Mouse (Mus musculus) small intestine, adult 2 months (tissue): ENCODE results near the gene Cd19. TPM values are rescaled to one million over a fixed set of nuclear protein-coding genes. Genes with fewer than 3 reads are reported as not detected.
A peak's percentile ranks its signal among the peaks of the same experiment; 100 is the strongest.

Experiments
- H3K27ac ChIP-seq: fragments of 200-500 bp; 2 replicates; pipeline ENCODE4 v1.5.1; 2012; ENCODE audit warnings: low read depth, low read length, control low read depth, inconsistent platforms; ENCODE audit not compliant: insufficient read depth
- H3K27me3 ChIP-seq: fragments of 200-500 bp; 2 replicates; pipeline ENCODE4 v1.6.1; 2012; ENCODE audit warnings: mild to moderate bottlenecking, moderate library complexity, low read length, inconsistent platforms; ENCODE audit not compliant: control insufficient read depth, insufficient read depth
- H3K36me3 ChIP-seq: fragments of 200-500 bp; 2 replicates; pipeline ENCODE4 v1.6.1; 2012; ENCODE audit warnings: mild to moderate bottlenecking, low read length, control low read depth, inconsistent platforms; ENCODE audit not compliant: control insufficient read depth, insufficient read depth
- H3K4me1 ChIP-seq: fragments of 200-500 bp; 2 replicates; pipeline ENCODE4 v1.6.1; 2012; ENCODE audit warnings: low read length, inconsistent platforms, mixed read lengths; ENCODE audit not compliant: control insufficient read depth, insufficient read depth, insufficient read length
- H3K4me3 ChIP-seq: fragments of 200-500 bp; 2 replicates; pipeline ENCODE4 v1.5.1; 2012; ENCODE audit warnings: low read depth, mild to moderate bottlenecking, control low read depth, inconsistent platforms, low read length, moderate library complexity
- CTCF ChIP-seq: fragments of 200-500 bp; IDR thresholded peaks from 2 replicates; pipeline ENCODE4 v1.5.1; 2012; ENCODE audit warnings: low read depth, mild to moderate bottlenecking, control low read depth, inconsistent platforms, low read length, moderate library complexity, mixed read lengths; ENCODE audit not compliant: insufficient replicate concordance, insufficient read length; ENCODE audit errors: extremely low read depth
- POLR2A ChIP-seq: fragments of 200-500 bp; IDR thresholded peaks from 2 replicates; pipeline ENCODE4 v1.6.1; 2012; ENCODE audit warnings: low read depth, mild to moderate bottlenecking, control low read depth, inconsistent platforms, low read length, moderate library complexity
- whole genome bisulfite sequencing: fragments of 180-500 bp; shearing (Covaris S2); methylation state at CpG from one replicate; pipeline ENCODE4 v1.1.7; 2018; 5-methylcytosine and 5-hydroxymethylcytosine counted together
- polyA plus RNA-seq: library from polyadenylated mRNA; depleted of rRNA; stranded (reverse); fragments of >200 nt; gene quantifications from 2 replicates; pipeline ENCODE4 v1.2.3, GENCODE M21; 2012

Cd19 gene
- polyA plus RNA-seq, 1 experiment = 8.0 TPM

GRCm38 (mm10) chr7:126448481-126448880 is 33.8 kb upstream of the Cd19 start:
- peaks cover 27% of the 10 kb centered on the region for H3K36me3 ChIP-seq
- no peaks in the 10 kb centered on the region for H3K27me3 ChIP-seq
- no peak for TF ChIP-seq CTCF
- no peak for TF ChIP-seq POLR2A
- no peak overlapping the region for H3K27ac ChIP-seq
- 89% methylated on average over 19 of the region's 19 CpGs for WGBS
- no peaks in the 10 kb centered on the region for H3K4me1 ChIP-seq
- H3K4me3 ChIP-seq = no peak overlapping the region

- no peak overlapping the region for H3K27ac ChIP-seq
- no peak overlapping the region for H3K4me3 ChIP-seq
- TF ChIP-seq POLR2A = no peak
- no peak for TF ChIP-seq CTCF
- H3K36me3 ChIP-seq = peaks cover 31% of the 10 kb centered on the region
- 95% methylated on average over 21 of the region's 21 CpGs for whole genome bisulfite sequencing
- H3K27me3 ChIP-seq = no peaks in the 10 kb centered on the region
- H3K4me1 ChIP-seq = no peaks in the 10 kb centered on the region
These were observed 31.5 kb upstream of the Cd19 start for GRCm38 (mm10) chr7:126446217-126446616.

- H3K4me3 ChIP-seq = no peak overlapping the region
These were observed 30.6 kb upstream of the Cd19 start for GRCm38 (mm10) chr7:126445104-126445815.

GRCm38 (mm10) chr7:126444536-126444935 is 29.8 kb upstream of the Cd19 start:
- WGBS = 94% methylated on average over 9 of the region's 9 CpGs
- H3K27ac ChIP-seq = no peak overlapping the region
- peaks cover 31% of the 10 kb centered on the region for H3K36me3 ChIP-seq
- H3K4me1 ChIP-seq = no peaks in the 10 kb centered on the region
- H3K27me3 ChIP-seq = no peaks in the 10 kb centered on the region
- TF ChIP-seq CTCF = no peak
- TF ChIP-seq POLR2A = no peak
- no peak overlapping the region for H3K4me3 ChIP-seq

More at GRCm38 (mm10) chr7:126445104-126445815, 30.6 kb upstream of the Cd19 start:
- Histone ChIP-seq H3K27me3 (no peaks in the 10 kb centered on the region), H3K27ac (no peak overlapping the region), H3K36me3 (peaks cover 31% of the 10 kb centered on the region), H3K4me1 (no peaks in the 10 kb centered on the region)
- 96% methylated on average over 15 of the region's 15 CpGs for WGBS
- no peak for TF ChIP-seq CTCF
- no peak for TF ChIP-seq POLR2A

- Histone ChIP-seq H3K4me1 (no peaks in the 10 kb centered on the region), H3K4me3 (no peak overlapping the region), H3K27me3 (no peaks in the 10 kb centered on the region), H3K36me3 (peaks cover 32% of the 10 kb centered on the region), H3K27ac (no peak overlapping the region)
- WGBS = 92% methylated on average over 10 of the region's 10 CpGs
- TF ChIP-seq CTCF (no peak), POLR2A (no peak)
These were observed 29.3 kb upstream of the Cd19 start for GRCm38 (mm10) chr7:126443997-126444396.

- Histone ChIP-seq H3K4me1 (no peaks in the 10 kb centered on the region), H3K36me3 (peaks cover 23% of the 10 kb centered on the region), H3K27me3 (no peaks in the 10 kb centered on the region), H3K27ac (no peak overlapping the region), H3K4me3 (no peak overlapping the region)
- TF ChIP-seq POLR2A (no peak), CTCF (no peak)
- WGBS = 70% methylated on average over 9 of the region's 9 CpGs
These were observed 25.4 kb upstream of the Cd19 start for GRCm38 (mm10) chr7:126440134-126440533.

- TF ChIP-seq POLR2A = no peak
- peak; percentile 93 for TF ChIP-seq CTCF
- WGBS = 22% methylated on average over 8 of the region's 8 CpGs
These were observed 22.2 kb upstream of the Cd19 start for GRCm38 (mm10) chr7:126436851-126437250.

More at GRCm38 (mm10) chr7:126436851-126437250, 22.2 kb upstream of the Cd19 start:
- Histone ChIP-seq H3K4me1 (no peaks in the 10 kb centered on the region), H3K4me3 (no peak overlapping the region), H3K27ac (no peak overlapping the region), H3K27me3 (no peaks in the 10 kb centered on the region), H3K36me3 (peaks cover 25% of the 10 kb centered on the region)
